Mouse (Mus musculus): ENCODE data around the gene Adamts8. TPM values are rescaled to one million over a fixed set of nuclear protein-coding genes. Genes with fewer than 3 reads are reported as not detected.

Adamts8 gene
- total RNA-seq, 2 experiments from 2014 or later: 4.2 to 4.6 TPM

GRCm38 (mm10) chr9:30921261-30922103 lies 20.9 kb upstream of the Adamts8 start:
- DNase-seq (ENCODE audit: low spot score in 2 of 2): no peak

- no peak for DNase-seq (ENCODE audit: low spot score in 2 of 2)
Measured at GRCm38 (mm10) chr9:30922197-30922894, 20.0 kb upstream of the Adamts8 start, which contains the start of gene Adamts15. Adamts15 (minus strand) TSS chr9:30922452.

DNA sequence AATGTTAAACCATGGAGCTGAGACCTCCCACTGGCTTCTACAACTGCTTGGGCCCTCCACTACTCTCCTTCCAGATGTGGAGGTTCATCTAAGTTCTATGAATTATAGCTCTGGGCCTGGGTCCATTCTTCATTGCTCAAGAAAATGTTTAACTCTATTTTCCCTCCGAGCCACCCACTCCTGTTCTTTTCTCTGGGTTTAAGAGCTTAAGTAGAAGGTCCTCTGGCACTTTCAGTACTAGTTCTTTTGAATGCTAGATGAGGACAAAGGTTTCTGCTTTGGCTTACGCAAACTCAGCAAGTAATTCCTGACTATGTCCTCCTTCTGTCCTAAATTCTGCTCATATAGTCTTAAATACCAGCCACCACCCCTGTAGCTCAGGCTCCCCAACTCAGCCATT lies 13.6 kb upstream of the Adamts8 start:
- DNase-seq (ENCODE audit: low spot score in 2 of 2): no peak

DNA sequence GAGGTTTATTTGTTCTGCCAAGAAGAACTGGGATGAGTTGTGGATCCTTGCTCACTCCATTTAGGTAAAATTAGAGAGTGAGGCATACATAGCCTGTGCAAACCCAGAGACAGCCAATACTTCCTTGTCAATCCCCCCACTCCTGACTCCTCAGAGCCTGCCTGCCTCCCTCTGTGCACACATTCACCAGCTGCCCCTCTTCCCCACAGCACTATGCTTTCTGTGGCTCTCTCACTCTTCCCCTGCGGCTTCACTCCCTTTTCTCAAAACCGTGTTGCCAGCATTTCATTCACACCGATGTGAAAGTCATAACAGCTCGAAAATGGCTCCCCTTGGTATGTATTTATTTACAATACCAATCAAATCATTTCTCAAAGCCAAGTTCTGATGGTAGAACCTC lies 10.0 kb upstream of the Adamts8 start:
- DNase-seq (ENCODE audit: low spot score in 2 of 2): no peak

- no peak for DNase-seq (ENCODE audit: low spot score in 2 of 2)
Measured at GRCm38 (mm10) chr9:30934827-30935226, 7.5 kb upstream of the Adamts8 start.

DNA sequence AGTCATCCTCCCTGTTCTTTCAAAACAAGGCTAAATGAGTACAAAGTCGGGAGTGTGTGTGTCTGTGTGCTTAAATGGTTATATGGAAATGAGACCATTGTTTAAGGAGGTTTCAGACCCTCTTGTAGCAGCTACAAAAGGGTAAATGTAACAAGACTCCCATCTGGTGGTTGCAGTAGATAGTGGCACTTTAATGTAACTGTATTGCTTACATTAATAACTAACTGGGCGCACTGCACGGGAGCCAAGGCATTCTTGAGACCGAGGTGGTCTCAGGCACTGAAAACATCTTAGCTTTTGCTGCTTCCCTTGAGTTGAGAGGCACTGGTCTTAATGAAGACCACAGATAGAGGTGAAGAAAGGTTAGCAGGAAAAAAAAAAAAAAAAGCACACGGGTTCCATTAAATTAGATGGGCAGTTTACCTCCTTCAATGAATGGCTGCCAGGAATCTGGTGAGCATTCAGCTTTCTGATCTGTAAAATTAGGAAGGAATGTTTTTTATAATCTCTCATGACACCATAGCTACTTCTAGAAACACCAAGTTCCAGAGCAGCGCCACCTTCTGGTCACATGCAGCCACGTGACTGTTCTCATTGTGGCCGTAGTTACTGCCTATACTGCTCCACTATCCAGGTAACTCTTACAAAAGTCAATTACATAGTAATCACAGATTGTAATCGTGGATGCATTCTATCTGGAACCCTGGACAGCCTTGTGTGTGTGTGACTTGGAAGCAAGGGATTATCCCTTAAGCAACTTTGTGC lies 5.5 kb upstream of the Adamts8 start:
- DNase-seq (ENCODE audit: low spot score in 2 of 2): peak in 1 of 2 experiments; percentile 73

- peak; percentile 85 to 95 for DNase-seq (ENCODE audit: low spot score in 2 of 2)
Measured at GRCm38 (mm10) chr9:30940328-30940727, 2.0 kb upstream of the Adamts8 start.

GRCm38 (mm10) chr9:30943341-30943740 lies 979 bp downstream of the Adamts8 start:
- no peak for DNase-seq (ENCODE audit: low spot score in 2 of 2)

DNA sequence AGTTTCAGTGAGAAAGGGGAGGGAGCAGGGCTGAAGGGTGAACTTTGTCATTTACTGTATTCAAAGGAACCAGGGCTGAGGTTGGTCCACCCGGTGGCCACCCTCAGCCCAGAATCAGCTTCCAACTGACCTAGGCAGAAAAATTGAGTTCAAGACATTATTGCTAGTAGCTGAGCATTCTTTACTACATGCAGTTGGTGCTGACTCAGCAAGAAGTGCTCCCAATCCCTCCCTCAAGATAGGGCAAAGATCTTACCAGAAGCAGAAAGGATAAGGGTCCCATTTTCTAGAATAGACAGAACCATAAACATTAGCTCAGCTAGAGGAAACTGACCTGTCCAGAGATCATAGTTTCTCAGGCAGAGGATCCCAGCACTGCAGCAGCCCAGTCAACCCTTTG lies 1.9 kb downstream of the Adamts8 start:
- no peak for DNase-seq (ENCODE audit: low spot score in 2 of 2)

DNA sequence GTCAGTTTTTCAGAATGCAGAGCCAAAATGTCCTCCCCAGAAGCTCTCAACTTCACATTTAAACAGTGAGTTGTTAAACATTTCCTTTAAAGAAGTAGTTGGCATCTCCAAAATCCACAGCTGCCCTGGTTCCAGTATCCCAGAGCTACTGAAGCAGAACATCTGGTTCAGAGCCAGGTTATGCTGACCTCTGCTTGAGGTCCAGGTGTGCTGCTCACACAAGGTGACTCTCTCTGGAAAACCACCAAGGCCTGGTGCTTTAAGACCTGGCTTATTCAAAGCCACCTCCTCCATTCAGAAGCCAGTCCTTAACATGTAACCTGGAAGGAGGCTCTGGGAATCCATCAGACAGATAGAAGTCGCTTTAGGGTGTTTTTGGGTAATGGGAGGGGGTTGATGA lies 2.9 kb downstream of the Adamts8 start:
- no peak for DNase-seq (ENCODE audit: low spot score in 2 of 2)

- no peak for DNase-seq (ENCODE audit: low spot score in 2 of 2)
Measured at GRCm38 (mm10) chr9:30949422-30949821, 7.1 kb downstream of the Adamts8 start.

DNA sequence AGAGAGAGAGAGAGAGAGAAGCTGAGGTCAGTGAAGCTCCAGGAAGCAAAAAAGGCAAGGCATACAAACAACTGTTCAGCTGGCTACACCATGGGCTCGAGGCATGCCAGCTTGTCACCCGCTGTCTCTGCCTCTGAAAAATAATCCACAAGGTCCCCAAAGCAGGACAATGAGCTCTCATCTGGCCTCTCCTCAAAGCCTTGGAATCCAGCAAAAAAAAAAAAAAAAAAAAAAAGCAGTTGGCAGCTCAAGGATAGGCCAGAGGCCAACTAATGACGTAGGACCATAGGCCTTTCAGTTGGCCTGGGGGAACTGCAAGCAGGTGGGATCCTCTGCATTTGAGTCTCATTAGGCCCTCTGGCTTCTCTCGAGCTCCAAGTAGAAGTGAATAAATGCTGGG lies 7.6 kb downstream of the Adamts8 start:
- no peak for DNase-seq (ENCODE audit: low spot score in 2 of 2)

GRCm38 (mm10) chr9:30950592-30950991 lies 8.2 kb downstream of the Adamts8 start:
- no peak for DNase-seq (ENCODE audit: low spot score in 2 of 2)

- DNase-seq (ENCODE audit: low spot score in 2 of 2): no peak
Measured at GRCm38 (mm10) chr9:30951461-30951860, 9.1 kb downstream of the Adamts8 start.

GRCm38 (mm10) chr9:30953287-30953686 lies 10.9 kb downstream of the Adamts8 start:
- DNase-seq (ENCODE audit: low spot score in 2 of 2): no peak

- DNase-seq (ENCODE audit: low spot score in 2 of 2): no peak
Measured at GRCm38 (mm10) chr9:30955246-30955645, 12.9 kb downstream of the Adamts8 start.

DNA sequence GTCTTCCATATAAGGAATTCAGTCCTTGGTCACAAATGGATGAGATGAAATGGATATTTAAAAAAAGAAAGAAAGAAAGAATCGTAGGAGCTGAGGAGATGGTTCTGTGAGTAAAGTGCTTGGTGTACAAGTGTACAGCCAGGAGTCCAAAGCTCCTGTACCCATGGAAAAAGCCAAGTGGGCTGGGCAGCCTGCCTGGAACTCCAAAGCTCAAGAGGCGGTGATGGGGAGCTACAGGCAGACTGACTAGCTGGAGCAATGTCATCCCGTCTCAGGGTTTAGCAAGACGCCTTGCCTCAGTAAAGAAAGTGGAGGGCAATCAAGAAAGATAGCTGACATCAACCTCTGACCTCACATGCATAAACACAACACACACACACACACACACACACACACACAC lies 21.4 kb downstream of the Adamts8 start:
- DNase-seq (ENCODE audit: low spot score in 2 of 2): no peak

DNA sequence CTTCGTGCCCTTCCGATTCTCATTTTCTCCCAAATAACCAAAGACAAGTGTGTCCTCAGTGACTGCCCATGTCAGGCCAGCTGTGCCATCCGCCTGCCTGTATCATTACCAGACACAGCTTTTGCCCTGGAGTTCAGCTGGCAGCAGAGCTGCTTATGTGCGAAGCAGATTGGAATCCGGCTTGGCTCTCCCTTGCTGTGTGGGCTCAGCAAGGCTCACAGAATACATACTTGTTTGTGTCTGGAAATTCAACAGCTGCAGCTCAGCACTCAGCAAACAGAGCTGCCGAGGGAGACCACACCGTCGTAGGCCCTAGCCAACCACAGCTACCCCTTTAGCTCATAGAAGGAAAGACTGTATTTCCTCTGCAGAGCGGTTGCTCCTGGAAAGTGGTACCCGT lies 22.3 kb downstream of the Adamts8 start:
- DNase-seq (ENCODE audit: low spot score in 2 of 2): peak; percentile 28 to 54

GRCm38 (mm10) chr9:30966881-30967280 lies 24.5 kb downstream of the Adamts8 start:
- DNase-seq (ENCODE audit: low spot score in 2 of 2): no peak

GRCm38 (mm10) chr9:30968130-30968529 lies 25.8 kb downstream of the Adamts8 start:
- no peak for DNase-seq (ENCODE audit: low spot score in 2 of 2)

GRCm38 (mm10) chr9:30970001-30970400 lies 27.6 kb downstream of the Adamts8 start:
- DNase-seq (ENCODE audit: low spot score in 2 of 2): no peak

GRCm38 (mm10) chr9:30971967-30972366 lies 29.6 kb downstream of the Adamts8 start:
- no peak for DNase-seq (ENCODE audit: low spot score in 2 of 2)
